Mouse (Mus musculus) embryo, embryonic 10.5 days (tissue): Measurements from ENCODE around the gene Gse1.

Experiments
- DNase-seq: peaks from one replicate; pipeline ENCODE4 v3.0.0-alpha.2; 2015; ENCODE audit warnings: low spot score

The Gse1 gene

DNA sequence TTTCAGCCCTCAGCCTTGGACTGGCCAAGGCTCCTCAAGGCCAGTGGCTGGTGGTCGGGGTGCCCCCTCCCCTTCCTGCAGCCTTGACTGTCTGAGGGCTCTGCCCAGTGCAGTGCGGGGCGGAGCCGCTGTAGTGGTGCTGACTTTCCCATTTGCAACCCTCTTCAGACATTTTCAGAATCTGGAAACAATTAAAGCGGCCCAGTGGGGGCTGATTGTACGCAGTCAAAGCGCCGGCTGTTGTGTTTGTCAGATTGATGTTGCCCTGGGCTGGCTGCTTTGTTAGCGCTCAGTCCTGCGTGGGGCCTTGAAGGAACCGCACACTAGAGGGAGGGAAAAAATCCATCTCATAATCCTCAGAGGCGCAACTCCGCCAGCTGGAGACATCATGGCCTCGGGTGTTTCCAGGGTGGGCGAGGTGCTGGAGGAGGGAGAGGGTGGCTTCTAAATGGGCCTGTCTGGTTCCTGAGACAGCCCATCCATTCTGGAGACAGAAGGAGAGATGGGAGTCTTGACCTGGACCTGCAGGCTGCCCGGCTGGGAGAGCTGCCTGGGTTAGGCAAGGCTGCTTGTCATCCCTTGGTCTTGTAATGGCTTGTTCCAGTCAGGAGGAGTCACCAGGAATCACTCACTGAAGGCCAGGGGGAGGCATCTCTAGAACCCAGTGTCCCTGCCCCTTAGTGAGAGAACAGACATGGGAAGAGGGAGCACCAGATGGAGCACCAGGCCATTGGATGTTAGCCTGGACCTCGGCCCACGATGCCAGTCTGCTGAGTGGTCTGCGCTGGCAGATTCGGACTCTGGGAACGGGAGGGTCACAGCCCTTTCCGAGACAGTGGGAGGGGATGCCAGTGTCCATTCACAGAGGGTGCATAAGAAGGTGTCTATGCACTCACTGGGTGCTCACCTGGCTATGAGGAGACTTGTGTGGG is 70.6 kb downstream of the Gse1 start:
- peak; percentile 91 for DNase-seq

DNA sequence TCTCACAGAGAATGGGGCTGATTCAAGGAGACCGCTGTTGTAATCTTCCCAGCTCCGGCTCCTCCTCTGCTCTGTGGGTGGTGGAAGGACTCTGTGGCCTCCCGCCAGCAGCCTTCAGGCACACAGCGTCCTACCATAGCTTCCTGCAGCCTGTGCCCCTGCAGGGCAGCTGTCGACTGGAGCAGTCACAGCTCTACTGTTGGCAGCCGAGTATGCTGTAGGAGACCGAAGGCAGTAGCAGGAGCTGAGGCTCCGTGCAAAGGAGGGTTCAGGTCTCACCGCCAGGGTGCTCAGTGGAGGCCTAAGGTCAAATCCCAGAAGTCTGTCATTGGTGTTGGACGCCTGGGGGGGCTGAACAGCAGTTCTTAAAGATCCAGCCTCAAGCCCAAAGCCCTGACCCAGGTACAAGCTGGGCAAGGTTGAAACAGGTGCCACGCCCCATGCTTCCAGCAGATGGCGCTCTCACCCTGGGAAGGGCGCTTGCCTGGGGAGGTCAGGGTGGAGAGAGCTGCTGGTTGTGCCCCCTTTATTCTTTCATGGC is 72.4 kb downstream of the Gse1 start:
- DNase-seq = peak; percentile 79

GRCm38 (mm10) chr8:120302941-120303675 is 74.9 kb downstream of the Gse1 start:
- no peak for DNase-seq

- no peak for DNase-seq
Observed at GRCm38 (mm10) chr8:120304097-120304496, 75.8 kb downstream of the Gse1 start.

GRCm38 (mm10) chr8:120305800-120306385 is 77.6 kb downstream of the Gse1 start:
- DNase-seq = no peak

DNA sequence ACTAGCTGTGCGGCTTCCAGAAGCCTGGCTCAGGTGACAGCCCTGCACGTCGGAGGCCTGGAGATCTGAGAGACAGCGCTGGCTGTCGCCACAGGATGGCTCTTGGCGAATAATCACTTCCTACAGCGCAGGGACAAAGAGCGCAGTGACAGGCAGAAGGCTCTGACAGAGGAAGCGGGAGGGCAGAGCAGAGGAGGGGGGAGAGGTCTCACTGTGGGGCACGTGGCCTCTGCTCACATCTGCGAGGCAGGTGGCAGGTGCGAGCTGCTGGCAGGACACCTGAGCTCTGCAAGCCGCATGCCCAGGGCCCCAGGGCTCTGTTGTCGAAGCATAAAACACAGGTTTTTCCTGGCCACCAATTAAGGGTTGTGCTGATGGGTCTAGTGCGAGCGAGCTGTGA is 78.8 kb downstream of the Gse1 start:
- DNase-seq = peak; percentile 70

DNA sequence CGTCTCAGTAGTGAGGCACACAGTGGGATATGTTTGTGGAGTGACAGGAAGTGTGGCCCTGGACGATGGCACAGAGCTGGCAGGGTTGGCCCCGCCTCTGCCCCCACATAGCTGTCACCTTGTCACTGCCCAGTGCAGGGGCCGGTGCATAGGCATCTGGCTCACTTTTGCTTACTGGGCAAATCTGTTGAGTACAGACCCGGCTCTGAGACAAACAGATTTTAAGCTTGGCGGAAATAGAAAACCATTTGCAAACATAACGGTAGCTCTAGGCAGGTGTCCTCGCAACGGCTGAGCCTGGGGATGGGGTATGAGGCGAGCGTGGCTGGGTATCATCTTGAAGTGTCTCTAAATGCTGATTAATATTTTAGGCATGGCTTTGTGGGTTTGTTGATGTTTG is 79.3 kb downstream of the Gse1 start:
- DNase-seq = no peak

- DNase-seq = no peak
Observed at GRCm38 (mm10) chr8:120308131-120308530, 79.9 kb downstream of the Gse1 start.

DNA sequence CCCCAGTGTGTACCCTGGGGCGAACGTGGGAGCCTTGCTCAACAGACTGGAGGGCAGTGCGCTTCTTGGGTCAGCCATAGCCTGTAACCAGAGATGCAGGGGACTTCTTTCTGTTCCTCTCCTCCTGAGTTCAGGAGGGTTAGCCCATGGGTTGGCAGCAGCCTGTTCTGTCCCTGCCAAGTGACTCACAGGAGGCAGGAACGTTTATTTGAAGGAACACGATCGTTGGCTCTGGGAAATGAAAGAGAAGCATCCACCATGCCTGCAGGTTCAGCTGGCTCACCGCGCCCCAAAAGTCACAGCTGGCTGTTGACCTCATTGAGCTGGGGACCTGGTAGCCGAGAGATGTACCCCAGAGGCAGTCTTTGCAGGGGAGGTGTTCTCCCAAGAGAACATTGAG is 80.3 kb downstream of the Gse1 start:
- DNase-seq = no peak

DNA sequence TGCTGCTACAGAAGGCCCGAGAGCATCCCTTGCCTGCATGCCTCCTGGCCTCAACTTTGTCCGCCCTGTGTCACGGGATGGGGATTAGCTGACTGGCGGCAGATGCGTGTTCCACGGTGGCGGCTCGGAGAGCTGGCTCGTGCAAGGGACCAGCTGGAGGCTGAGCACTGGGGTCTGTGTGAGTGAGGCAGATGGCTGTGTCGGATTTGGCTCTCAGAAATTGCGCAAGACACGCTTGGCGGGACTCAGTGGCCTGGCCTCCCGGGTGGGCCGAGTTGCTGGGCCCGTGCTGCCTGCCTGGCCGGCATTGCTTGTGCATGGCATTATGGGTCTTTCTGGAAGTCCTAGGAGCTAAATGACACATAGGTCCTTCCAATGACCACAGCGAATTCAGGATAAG is 81.1 kb downstream of the Gse1 start:
- no peak for DNase-seq

- DNase-seq = no peak
Observed at GRCm38 (mm10) chr8:120310063-120310462, 81.8 kb downstream of the Gse1 start.

- no peak for DNase-seq
Observed at GRCm38 (mm10) chr8:120312452-120312851, 84.2 kb downstream of the Gse1 start.

GRCm38 (mm10) chr8:120313674-120314073 is 85.4 kb downstream of the Gse1 start:
- no peak for DNase-seq

- DNase-seq = no peak
Observed at GRCm38 (mm10) chr8:120314932-120315331, 86.7 kb downstream of the Gse1 start.

GRCm38 (mm10) chr8:120315644-120316043 is 87.4 kb downstream of the Gse1 start:
- no peak for DNase-seq

DNA sequence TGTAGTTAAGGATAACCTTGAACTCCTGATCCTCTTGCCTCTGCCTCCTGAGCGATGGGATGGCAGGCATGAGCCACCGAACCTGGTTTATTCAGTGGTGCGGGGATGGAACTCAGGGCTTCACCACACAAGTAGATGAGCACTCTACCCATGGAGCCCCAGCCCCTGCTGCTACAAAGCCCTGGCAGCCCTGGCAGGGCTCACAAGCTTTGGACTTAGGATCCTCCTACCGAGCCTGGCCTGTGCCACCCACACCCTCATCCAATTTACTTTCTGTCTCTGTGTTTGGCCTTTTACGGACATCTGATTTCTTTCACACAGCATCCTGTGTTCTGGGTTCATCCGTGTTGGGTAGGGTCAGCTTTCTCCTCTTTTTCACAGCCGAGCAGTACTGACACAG is 88.5 kb downstream of the Gse1 start:
- no peak for DNase-seq

GRCm38 (mm10) chr8:120317118-120317824 is 89.0 kb downstream of the Gse1 start:
- DNase-seq = no peak

DNA sequence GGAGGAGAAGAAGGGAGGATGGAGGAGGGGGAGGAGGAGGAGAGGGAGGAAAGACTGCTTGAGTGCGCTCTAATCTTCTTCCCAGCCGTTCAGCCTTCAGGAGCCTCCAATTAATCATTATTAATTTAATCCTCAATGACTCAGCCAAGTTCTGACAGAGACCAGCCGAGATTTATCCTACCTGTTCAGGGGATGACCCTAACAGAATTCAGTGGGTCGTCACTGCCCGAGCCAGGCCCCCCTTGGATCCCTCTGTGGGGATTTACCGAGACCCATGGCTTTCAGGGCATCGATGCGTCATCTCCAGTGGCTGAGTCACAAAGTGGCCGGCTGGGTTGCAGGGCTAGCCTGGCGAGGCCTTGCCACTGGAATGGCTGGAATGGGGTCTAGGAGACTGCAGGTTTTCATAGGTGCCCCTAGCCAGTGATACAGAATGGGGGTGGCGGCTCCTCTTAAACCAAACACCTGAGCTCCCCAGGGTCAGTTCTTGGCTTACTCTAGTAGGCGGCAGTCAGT is 90.3 kb downstream of the Gse1 start:
- DNase-seq = no peak

GRCm38 (mm10) chr8:120319449-120319848 is 91.2 kb downstream of the Gse1 start:
- DNase-seq = peak; percentile 78

DNA sequence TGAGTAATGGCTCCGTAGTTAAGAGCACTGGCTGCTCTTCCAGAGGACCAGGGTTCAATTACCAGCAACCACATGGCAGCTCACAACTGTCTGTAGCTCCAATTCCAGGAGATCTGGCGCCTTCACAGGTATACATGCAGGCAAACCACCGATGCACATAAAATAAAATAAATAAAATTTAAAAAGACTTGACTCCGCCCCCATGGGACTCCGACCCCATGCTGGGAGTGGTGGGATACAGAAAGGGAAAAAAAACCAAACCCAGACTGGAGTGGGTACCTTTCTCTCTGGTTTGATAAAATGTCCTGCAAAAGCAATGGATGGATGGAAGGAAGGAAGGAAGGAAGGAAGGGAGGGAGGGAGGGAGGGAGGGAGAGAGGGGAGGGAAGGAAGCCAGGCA is 91.9 kb downstream of the Gse1 start:
- DNase-seq = no peak

DNA sequence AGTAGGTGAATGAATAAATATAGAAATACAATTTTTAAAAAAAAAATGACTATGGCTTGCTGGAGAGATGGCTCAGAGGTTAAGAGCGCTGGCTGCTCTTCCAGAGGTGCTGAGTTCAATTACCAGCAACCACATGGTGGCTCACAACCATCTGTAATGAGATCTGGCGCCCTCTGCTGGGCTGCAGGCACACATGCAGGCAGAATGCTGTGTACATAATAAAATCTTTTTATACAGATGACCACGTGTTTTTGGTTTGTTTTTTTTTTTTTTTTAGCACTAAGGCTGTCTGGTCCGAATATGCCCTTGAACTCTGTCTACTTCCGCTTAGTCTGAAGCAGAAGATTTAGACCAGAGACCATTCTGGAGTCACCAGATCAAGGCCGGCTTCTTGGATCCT is 93.5 kb downstream of the Gse1 start:
- peak; percentile 66 for DNase-seq
